Mouse (Mus musculus) embryonic facial prominence, embryonic 13.5 days (tissue): ENCODE results near the gene Gm49336. TPM values are rescaled to one million over a fixed set of nuclear protein-coding genes. Genes with fewer than 3 reads are reported as not detected.

Experiments
- ATAC-seq: fragments of 200-750 bp; cut with Nextera tagmentation; 2 replicates; pipeline ENCODE4 v1.8.0; 2017; ENCODE audit warnings: low read depth; ENCODE audit not compliant: insufficient number of reproducible peaks, insufficient read depth, low FRiP score, low TSS enrichment
- H3K27ac ChIP-seq: fragments of 300-500 bp; sonication (generic); 2 replicates; pipeline ENCODE4 v1.5.1; 2015; ENCODE audit warnings: moderate library complexity, mild to moderate bottlenecking, inconsistent platforms
- H3K27me3 ChIP-seq: fragments of 300-500 bp; sonication (generic); 2 replicates; pipeline ENCODE4 v1.6.1; 2015; ENCODE audit warnings: mild to moderate bottlenecking, inconsistent platforms
- H3K36me3 ChIP-seq: fragments of 300-500 bp; sonication (generic); 2 replicates; pipeline ENCODE4 v1.6.1; 2015; ENCODE audit warnings: mild to moderate bottlenecking, inconsistent platforms
- H3K4me1 ChIP-seq: fragments of 300-500 bp; sonication (generic); 2 replicates; pipeline ENCODE4 v1.6.1; 2015; ENCODE audit warnings: inconsistent platforms
- H3K4me2 ChIP-seq: fragments of 300-500 bp; sonication (generic); 2 replicates; pipeline ENCODE4 v1.6.1; 2015; ENCODE audit warnings: moderate library complexity, mild to moderate bottlenecking, inconsistent platforms
- H3K4me3 ChIP-seq: fragments of 300-500 bp; sonication (generic); 2 replicates; pipeline ENCODE4 v1.5.1; 2015; ENCODE audit warnings: mild to moderate bottlenecking, inconsistent platforms
- H3K9ac ChIP-seq: fragments of 300-500 bp; sonication (generic); 2 replicates; pipeline ENCODE4 v1.6.1; 2015; ENCODE audit warnings: mild to moderate bottlenecking, inconsistent platforms
- H3K9me3 ChIP-seq: fragments of 300-500 bp; sonication (generic); 2 replicates; pipeline ENCODE4 v1.6.1; 2016; ENCODE audit warnings: inconsistent platforms
- WGBS: fragments of 180-500 bp; shearing (Covaris S2); methylation state at CpG from one replicate; pipeline ENCODE4 v1.1.7; 2015; ENCODE audit warnings: mixed read lengths; 5-methylcytosine and 5-hydroxymethylcytosine counted together
- polyA plus RNA-seq: library from polyadenylated mRNA; unstranded; fragments of >200 nt; fragmentation: Nextera tagmentation; extraction: Ambion mirVana; gene quantifications from 2 replicates; pipeline ENCODE4 v1.2.1, GENCODE M21; 2015

Gene Gm49336
- 46.0 and 54.6 TPM in 2 replicates for polyA plus RNA-seq

DNA sequence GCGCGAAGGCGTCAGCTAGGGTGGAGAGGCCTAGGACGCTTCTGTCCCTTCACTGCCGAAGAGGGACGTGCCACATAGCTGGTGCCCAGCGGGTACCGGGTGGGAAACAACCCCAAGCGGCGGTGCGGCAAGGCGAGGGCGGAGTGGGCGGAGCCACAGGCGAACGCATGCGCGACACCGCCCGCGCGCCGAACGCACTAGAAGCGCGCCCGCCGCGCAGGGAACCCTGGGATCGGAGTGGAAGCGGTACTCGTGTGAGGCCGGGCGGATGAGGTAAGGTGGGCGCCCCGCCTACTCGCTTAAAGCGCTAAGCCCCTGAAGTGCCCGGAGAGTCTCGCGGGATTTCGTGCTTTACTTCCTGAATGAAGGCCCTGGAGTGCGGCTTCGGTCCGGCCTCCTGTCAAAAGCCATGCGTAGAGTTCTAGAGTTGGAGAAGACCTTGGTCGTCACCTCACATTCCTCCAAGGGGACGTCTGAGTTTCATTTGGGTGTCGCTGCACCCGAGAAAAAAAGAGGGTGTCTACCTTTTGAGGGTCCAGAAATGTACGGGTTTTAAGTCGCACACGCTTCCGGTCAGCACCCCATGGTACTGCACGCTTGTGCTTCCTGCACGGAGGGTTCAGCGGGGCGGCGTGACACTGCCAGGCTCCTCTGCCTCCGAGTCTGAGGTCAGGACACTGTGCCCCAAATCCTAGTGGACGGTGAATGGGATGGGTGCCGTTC is at the start of gene Gm49336, which contains the start of gene Nupl1:
Gene Gm49336, minus strand, starts transcription at position 227 of the 723 bp plus-strand sequence.
Gene Nupl1, minus strand, starts transcription at position 151 of the 723 bp plus-strand sequence.
- H3K9ac ChIP-seq, result peak within 1 kb of the TSS; percentile 93
- under 1% methylated on average over 62 of the region's 62 CpGs for WGBS
- peak; percentile 99 for ATAC-seq
- peak within 1 kb of the TSS; percentile 90 for H3K27ac ChIP-seq
- H3K4me2 ChIP-seq, result peak within 1 kb of the TSS; percentile 82
- peak within 1 kb of the TSS; percentile 72 for H3K4me3 ChIP-seq
- H3K36me3 ChIP-seq, result no peaks in the 10 kb centered on the region
- H3K4me1 ChIP-seq, result peaks cover 29% of the 10 kb centered on the region
- no peaks in the 10 kb centered on the region for H3K9me3 ChIP-seq
- H3K27me3 ChIP-seq, result no peaks in the 10 kb centered on the region

DNA sequence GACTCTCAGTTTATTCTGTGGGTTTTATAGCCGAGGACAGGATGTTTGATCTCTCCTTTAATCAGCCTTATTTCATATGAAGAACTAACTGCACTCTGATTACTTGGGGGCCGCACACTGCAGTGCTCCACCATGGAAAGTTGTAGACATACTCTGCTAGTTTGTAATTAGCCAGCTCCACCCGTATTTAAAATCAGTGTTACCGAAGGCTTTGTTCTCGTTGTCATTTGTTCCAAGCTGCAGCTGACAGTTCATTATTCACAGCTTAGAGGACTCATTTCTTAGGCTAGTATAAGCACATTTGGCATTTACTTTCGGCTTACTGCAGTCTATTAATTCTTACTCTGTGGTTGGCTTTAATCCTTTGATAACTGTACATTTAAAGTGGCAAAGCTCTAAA is 49.7 kb upstream of the Gm49336 start:
- Histone ChIP-seq H3K4me3 (no peak overlapping the region), H3K9me3 (no peaks in the 10 kb centered on the region), H3K9ac (no peak overlapping the region), H3K27me3 (no peaks in the 10 kb centered on the region), H3K36me3 (peaks cover 38% of the 10 kb centered on the region), H3K4me1 (no peaks in the 10 kb centered on the region), H3K4me2 (no peak overlapping the region), H3K27ac (no peak overlapping the region)
- WGBS, result 61% methylated on average over 6 of the region's 6 CpGs
- no peak for ATAC-seq

GRCm38 (mm10) chr14:60300224-60300991 is 49.1 kb upstream of the Gm49336 start:
- H3K9me3 ChIP-seq, result no peaks in the 10 kb centered on the region

DNA sequence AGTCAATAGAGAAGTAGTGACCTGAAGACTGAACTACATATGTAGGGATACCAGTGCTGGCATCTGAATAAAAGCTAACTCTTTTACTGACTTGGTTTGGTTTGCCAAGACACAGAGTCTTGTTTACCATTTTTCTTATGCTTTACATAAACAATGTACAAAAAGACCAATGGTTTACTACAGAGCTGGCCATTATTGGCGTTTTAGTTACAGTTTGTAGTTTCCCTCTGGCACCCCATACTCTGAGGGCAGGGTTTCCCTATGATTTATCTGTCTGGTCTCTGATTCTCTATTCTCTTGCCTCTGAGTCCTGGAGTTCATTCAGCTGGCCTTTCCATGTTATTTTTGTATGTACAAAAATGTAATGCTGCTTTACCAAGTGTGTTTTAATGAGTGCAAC is 44.2 kb upstream of the Gm49336 start:
- WGBS, result 74% methylated on average over 1 of the region's 1 CpGs
- peaks cover 34% of the 10 kb centered on the region for H3K36me3 ChIP-seq
- H3K9me3 ChIP-seq, result no peaks in the 10 kb centered on the region
- no peak overlapping the region for H3K4me3 ChIP-seq
- ATAC-seq, result no peak
- no peak overlapping the region for H3K27ac ChIP-seq
- no peaks in the 10 kb centered on the region for H3K4me1 ChIP-seq
- no peak overlapping the region for H3K9ac ChIP-seq
- no peak overlapping the region for H3K4me2 ChIP-seq
- H3K27me3 ChIP-seq, result no peaks in the 10 kb centered on the region

More at GRCm38 (mm10) chr14:60300224-60300991, 49.1 kb upstream of the Gm49336 start:
- Histone ChIP-seq H3K4me1 (no peaks in the 10 kb centered on the region), H3K4me3 (no peak overlapping the region), H3K9ac (no peak overlapping the region), H3K4me2 (no peak overlapping the region), H3K27me3 (no peaks in the 10 kb centered on the region), H3K36me3 (peaks cover 38% of the 10 kb centered on the region), H3K27ac (no peak overlapping the region)
- WGBS, result 68% methylated on average over 14 of the region's 14 CpGs
- no peak for ATAC-seq

- Histone ChIP-seq H3K4me1 (0 out of 2 replicates have a peak, but pooled peaks cover 3% of the 10 kb centered on the region), H3K36me3 (peaks cover 29% of the 10 kb centered on the region), H3K27me3 (no peaks in the 10 kb centered on the region), H3K9me3 (no peaks in the 10 kb centered on the region), H3K9ac (no peak overlapping the region), H3K4me2 (no peak overlapping the region), H3K4me3 (no peak overlapping the region), H3K27ac (no peak overlapping the region)
- WGBS, result 85% methylated on average over 4 of the region's 4 CpGs
- no peak for ATAC-seq
Measured at GRCm38 (mm10) chr14:60290363-60290762, 39.1 kb upstream of the Gm49336 start.

DNA sequence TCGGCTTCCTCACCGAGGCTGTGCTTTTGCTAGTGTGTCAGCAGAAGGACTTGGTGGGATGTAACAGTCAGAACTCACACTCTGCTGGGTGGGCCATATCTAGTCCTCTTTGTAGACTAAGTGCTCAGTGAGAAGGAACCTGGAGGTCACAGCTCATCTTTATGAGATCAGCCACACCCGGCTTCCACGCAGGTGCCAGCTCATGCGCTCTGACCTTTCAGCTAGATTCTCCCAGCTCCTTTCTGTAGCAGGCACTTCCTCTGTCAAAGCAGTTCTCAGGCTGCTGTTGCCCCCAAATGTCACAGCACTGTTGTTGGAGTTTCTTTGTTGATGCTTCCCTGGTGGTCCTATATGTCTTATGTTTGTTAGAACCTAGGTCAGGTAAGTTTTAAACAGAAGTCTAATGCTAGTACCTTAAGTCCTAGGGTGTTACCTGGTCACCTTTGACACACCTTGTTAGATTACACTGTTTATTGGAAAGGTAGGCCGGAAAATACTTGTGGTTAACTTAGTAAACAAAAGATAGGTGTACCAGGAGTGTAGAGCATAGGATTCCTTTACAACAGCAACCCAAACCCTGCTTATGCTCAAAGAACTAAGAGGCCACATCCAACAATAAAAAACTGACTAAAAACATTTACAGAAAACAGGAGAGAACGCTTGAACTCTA is 35.0 kb upstream of the Gm49336 start:
- no peak overlapping the region for H3K4me3 ChIP-seq
- no peak overlapping the region for H3K9ac ChIP-seq
- no peaks in the 10 kb centered on the region for H3K27me3 ChIP-seq
- 0 out of 2 replicates have a peak, but pooled peaks cover 7% of the 10 kb centered on the region for H3K4me1 ChIP-seq
- peaks cover 25% of the 10 kb centered on the region for H3K36me3 ChIP-seq
- no peak overlapping the region for H3K4me2 ChIP-seq
- ATAC-seq, result no peak
- no peak overlapping the region for H3K27ac ChIP-seq
- no peaks in the 10 kb centered on the region for H3K9me3 ChIP-seq
- WGBS, result 87% methylated on average over 7 of the region's 7 CpGs

- Histone ChIP-seq H3K4me3 (no peak overlapping the region), H3K9me3 (no peaks in the 10 kb centered on the region), H3K4me2 (no peak overlapping the region), H3K27me3 (no peaks in the 10 kb centered on the region), H3K27ac (no peak overlapping the region), H3K4me1 (peaks cover 8% of the 10 kb centered on the region; the same call in 1 of the 2 replicates), H3K36me3 (no peaks in the 10 kb centered on the region), H3K9ac (no peak overlapping the region)
- WGBS, result 77% methylated on average over 7 of the region's 7 CpGs
- ATAC-seq, result no peak
Measured at GRCm38 (mm10) chr14:60275301-60276276, 24.3 kb upstream of the Gm49336 start.

DNA sequence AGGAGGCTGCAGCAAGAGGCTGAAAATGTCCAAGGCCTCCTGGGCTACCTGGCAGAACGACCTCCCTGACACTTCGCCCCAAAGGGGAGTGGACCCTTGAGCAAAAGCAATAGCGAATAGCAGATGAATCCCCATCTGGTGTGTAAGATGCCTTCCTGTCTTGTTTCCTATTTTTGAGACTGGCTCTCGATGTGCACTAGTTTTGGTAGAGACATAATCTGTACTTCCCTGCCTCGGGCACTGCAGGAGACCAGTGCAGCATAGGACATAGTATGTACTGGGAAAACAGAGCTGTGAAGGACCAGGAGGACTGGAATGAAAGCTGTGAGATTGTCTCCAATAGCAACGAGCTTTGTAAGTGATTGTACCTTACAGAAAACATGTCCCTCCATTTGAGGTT is 22.0 kb upstream of the Gm49336 start:
- H3K9me3 ChIP-seq, result no peaks in the 10 kb centered on the region
- H3K9ac ChIP-seq, result no peak overlapping the region
- WGBS, result 73% methylated on average over 6 of the region's 6 CpGs
- no peak overlapping the region for H3K4me2 ChIP-seq
- H3K27ac ChIP-seq, result no peak overlapping the region
- H3K4me3 ChIP-seq, result no peak overlapping the region
- peaks cover 8% of the 10 kb centered on the region; the same call in 1 of the 2 replicates for H3K4me1 ChIP-seq
- no peaks in the 10 kb centered on the region for H3K27me3 ChIP-seq
- no peak for ATAC-seq
- H3K36me3 ChIP-seq, result no peaks in the 10 kb centered on the region

DNA sequence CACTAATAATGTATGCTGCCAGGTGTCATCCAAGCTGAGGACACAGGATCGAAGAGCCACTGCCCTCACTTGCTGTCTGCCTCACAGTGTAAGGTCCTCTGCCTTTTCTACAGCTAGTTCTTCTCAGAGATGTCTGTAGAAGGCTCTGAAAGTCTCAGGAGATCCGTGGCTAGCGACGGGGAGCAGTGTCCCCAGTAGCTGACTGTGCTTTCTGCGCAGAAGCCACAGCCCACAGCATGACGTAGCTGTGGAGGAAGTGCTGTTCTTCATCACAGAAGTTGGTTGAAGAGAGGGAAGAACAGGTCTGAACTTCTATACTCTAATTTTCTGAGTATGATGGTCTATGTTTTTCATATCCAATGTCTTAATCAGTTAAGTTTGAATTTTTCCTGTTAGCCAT is 18.0 kb upstream of the Gm49336 start:
- Histone ChIP-seq H3K9me3 (no peaks in the 10 kb centered on the region), H3K27me3 (no peaks in the 10 kb centered on the region), H3K9ac (no peak overlapping the region), H3K4me3 (no peak overlapping the region), H3K36me3 (no peaks in the 10 kb centered on the region), H3K27ac (no peak overlapping the region), H3K4me2 (no peak overlapping the region), H3K4me1 (peaks cover 21% of the 10 kb centered on the region)
- ATAC-seq, result no peak
- 82% methylated on average over 6 of the region's 6 CpGs for WGBS

DNA sequence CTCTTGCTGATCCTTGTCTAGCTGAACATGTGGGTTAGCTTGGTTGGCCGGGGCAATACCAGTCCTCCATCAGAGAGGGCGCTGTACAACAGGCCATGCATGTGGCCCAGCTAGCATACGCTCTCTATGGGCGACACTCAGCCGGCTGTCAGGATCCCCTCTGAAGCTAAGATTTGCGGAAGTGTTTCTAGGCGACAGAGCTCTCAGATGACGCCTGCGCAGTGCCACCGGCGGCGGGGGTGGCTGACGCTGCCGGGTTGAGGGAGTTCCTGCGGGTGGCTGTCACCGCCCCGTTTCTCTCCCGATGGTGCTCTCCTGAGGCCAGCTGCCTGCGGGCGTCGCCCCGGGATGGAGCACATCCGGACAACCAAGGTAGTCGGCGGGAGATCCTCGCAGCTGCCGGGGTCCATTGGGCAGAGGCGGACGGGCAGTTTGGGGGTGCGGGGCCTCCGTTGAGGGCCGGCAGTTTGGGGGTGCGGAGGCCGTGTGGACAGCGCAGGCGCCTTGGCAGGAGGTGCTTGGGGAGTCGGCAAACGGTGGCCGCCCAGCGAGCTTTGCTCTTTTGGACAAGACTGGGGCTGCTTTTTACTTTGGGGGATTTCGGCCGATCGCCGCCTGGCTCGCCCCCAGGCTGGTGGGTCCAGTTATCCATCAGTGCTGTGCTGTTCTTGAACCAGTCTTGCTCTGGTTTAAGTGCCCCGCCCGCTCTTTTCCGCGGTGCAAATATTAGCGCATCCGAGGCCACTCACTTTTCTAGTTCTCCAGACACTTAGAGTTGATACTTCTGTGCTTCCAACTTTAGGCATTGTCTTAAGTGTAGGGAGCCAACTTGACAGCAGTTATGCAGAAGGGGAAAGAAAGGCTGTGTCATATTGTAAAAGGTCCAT is 13.9 kb upstream of the Gm49336 start, which contains the start of gene Mtmr6:
Gene Mtmr6, plus strand, starts transcription at position 239 of the 887 bp plus-strand sequence.
- under 1% methylated on average over 51 of the region's 51 CpGs for WGBS
- Histone ChIP-seq H3K4me1 (peaks cover 13% of the 10 kb centered on the region), H3K27me3 (no peaks in the 10 kb centered on the region), H3K9ac (peak within 1 kb of the TSS; percentile 82), H3K36me3 (no peaks in the 10 kb centered on the region), H3K4me3 (peak within 1 kb of the TSS; percentile 83), H3K9me3 (no peaks in the 10 kb centered on the region), H3K27ac (peak within 1 kb of the TSS; percentile 57; the same call in 1 of the 2 replicates), H3K4me2 (peak within 1 kb of the TSS; percentile 75)
- ATAC-seq, result peak; percentile 99
